Mouse (Mus musculus) spleen, adult 2 months (tissue): ENCODE results near the gene C130073F10Rik.
"Not testable (repeated sequence)": the region's sequence is repeated elsewhere in the genome, so short reads cannot be mapped to it uniquely, and the experiment has no call there.

Experiments used
- CTCF ChIP-seq: fragments of 200-500 bp; IDR thresholded peaks from 2 replicates; pipeline ENCODE4 v1.5.1; 2011; ENCODE audit warnings: mild to moderate bottlenecking, inconsistent platforms; ENCODE audit not compliant: insufficient read depth, insufficient read length, insufficient replicate concordance; ENCODE audit errors: extremely low read depth
- POLR2A ChIP-seq: fragments of 200-500 bp; IDR thresholded peaks from 2 replicates; pipeline ENCODE4 v1.6.1; 2011; ENCODE audit warnings: low read depth, low read length, inconsistent platforms

DNA sequence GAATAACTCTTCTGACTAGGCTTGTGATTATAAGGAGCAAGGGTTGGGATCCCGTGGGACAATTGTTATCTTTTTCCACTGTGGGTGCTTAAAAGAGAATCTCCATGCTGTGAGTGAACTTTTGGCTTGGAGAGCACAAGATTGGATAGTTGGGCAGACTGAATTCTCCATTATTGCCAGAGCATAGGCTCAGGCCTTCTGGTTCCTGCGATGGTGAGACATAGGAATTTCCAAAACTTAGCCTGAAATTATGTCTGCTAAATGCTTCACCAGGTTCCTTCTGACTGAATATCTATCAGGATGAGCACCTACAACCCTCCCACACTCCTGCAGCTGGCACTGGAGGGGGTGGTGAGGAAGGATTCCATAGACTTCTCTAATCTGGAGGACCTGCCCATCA is 15.2 kb upstream of the C130073F10Rik start, which contains the start of gene Gm12800:
- not testable (repeated sequence) for TF ChIP-seq CTCF, POLR2A
